Mouse (Mus musculus) layer of hippocampus, postnatal 36 days (tissue): Measurements from ENCODE around the gene Amdhd1. TPM values are rescaled to one million over a fixed set of nuclear protein-coding genes. Genes with fewer than 3 reads are reported as not detected.

Source experiments
- DNase-seq, 2 experiments: peaks; one replicate each; pipeline ENCODE4 v3.0.0; 2022
- total RNA-seq, 2 experiments: library from RNA; stranded (reverse); gene quantifications; 2 replicates each; pipeline ENCODE4 v1.2.3; 2021

The Amdhd1 gene
- total RNA-seq, 2 experiments from 2014 or later, result 0.27 to 0.40 TPM

DNA sequence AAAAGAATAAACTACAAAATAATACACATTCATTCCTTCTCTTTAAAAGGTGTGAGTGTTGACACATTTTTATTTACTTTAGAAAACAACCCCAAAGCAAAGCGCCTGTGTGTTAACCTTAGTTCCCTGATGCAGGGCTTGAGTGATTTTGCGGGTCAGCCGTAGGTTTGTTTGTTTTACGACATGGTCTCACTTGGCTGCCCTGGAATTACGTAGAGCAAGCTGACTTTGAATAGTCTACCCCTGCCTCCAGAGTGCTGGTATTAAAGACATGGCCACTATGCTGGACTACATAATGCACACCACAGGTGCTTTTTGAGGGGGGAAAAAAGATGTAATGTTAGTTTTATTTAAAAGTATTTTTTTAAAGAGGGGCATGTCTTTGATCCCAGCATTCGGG is 1.0 kb downstream of the Amdhd1 start:
- no peak for DNase-seq

GRCm38 (mm10) chr10:93538287-93538686 is 1.5 kb downstream of the Amdhd1 start:
- DNase-seq, result no peak

DNA sequence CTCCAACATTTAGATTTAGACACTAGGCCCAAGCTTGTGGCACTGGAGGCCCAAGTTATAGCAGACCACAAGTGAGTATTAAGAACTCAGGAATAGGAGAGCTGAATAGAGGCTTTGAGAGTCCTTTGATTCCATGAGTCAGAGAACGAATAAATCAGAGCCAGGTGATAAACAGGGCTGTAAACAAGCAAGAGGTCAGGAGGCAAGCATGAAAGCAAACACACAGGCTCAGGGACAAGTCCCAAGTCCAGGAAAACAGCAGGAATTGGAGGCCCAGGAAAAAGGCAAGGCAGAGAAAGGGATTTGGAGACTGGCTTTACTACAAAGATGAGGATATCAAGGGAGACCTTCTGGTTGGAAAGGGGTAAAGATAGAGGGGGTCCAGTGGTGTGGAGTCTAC is 14.5 kb downstream of the Amdhd1 start:
- no peak for DNase-seq

GRCm38 (mm10) chr10:93520994-93521393 is 18.8 kb downstream of the Amdhd1 start:
- no peak for DNase-seq

GRCm38 (mm10) chr10:93519756-93520155 is 20.1 kb downstream of the Amdhd1 start:
- DNase-seq, result no peak

- DNase-seq, result no peak
Observed at GRCm38 (mm10) chr10:93519159-93519558, 20.7 kb downstream of the Amdhd1 start.

DNA sequence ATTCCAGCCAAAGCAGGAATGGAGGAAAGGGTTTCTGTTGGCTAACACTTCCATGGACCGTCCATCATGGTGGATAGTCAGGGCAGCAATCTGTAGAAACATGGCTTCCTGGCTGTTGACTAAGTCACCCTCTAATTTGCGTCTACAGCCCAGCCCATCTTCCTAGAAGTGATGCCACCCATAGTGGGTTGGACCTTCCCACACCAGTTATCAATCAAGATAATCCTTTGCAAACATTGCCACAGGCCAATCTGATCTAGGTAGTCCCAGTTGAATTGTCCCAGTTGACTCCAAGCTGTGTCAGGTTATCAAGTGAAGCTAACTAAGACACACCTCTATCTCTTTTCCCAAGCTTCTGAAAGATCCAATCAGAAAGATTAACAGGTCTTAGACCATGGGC is 21.2 kb downstream of the Amdhd1 start:
- no peak for DNase-seq

DNA sequence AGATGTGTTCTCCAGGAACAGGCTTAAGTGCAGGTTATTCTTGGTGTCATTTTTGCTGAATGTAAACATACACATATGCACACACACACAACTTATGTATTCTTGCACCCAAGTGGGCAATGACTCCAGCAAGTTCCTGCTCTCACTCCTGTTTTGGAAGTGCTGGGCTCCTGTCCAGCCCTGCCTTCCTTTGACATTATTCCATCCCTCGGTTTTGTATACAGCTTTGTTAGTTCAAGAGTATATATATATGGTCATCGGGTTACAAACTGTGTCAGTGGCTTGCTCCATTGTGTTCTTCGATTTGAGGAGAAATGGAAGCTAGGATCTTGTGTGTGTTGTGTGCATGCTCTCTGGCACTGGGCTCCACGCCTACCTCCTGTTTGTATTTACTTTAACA is 21.6 kb downstream of the Amdhd1 start:
- no peak for DNase-seq

DNA sequence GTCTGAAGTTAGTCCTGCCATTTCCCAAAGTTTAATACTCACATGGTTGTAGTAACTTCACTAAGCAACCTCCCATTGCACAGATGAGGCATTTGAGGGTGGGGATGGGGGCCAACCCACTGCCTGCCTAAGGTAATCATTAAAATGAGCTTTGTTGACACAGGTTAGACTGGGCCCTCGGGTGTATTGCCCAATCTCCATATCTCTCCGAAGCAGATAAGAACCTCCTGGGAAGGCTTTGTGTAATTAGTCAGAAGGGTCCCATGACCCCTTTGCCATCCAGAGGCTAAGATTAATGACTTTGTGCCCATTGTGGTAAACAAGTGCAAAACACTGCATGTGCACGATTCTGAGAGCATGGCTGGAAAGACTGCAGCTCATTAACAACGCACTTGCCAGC is 22.1 kb downstream of the Amdhd1 start:
- DNase-seq, result no peak

- DNase-seq, result no peak
Observed at GRCm38 (mm10) chr10:93515927-93516326, 23.9 kb downstream of the Amdhd1 start.

GRCm38 (mm10) chr10:93515419-93515818 is 24.4 kb downstream of the Amdhd1 start:
- no peak for DNase-seq

DNA sequence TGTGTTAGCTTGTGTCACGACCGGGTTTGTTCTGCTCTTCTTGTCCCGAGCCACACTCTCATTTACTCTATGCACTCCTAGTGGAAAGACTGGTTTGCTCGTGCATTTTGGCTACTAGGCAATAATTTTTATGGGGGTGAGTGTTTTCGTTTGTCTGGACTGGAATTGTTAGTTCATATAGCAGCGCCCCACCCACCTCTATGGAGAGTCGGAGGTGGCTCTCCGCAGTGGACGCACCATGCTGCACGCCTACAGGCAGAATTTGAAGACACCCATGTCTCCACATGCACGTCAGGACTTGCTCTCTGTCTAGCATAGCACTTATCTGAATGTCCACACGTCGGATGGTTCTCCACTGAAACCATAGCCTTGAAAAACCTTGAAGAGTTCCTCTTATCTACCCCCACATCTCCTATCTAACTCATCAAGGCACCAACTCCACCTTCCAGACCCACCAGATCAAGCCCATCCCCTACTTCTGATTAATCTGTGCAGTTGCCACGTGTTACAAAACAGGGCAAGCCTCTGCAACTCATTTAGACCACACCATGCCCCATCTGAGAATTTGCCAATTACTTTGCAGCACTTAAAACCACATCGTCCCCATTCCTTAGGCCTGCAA is 30.2 kb downstream of the Amdhd1 start:
- no peak for DNase-seq

DNA sequence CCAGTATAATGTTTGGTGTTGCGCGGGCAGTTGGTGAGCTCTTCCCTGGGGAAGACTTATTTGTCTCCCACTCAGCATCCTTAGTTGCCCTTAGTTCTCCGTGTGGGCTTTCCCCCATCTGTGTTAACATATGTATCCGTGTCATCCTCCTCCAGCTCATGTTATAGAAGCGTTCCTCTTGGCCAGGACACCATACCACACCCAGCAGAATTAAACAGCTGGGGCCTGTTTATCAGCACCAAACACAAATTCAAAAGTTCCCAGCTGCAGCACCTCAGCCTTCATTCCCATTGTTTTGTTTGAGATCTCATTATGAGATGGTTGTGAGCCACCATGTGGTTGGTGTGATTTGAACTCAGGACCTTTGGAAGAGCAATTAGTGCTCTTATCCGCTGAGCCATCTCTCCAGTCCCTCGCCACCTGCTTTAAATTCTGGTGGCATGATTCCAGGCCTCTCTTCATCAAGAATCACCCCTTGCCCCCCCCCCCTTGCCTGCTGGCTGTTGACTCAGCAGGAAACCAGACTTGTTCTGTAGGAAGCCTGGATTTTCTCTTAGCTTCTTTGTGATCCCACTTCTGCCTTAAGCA is 31.4 kb downstream of the Amdhd1 start:
- DNase-seq, result no peak

DNA sequence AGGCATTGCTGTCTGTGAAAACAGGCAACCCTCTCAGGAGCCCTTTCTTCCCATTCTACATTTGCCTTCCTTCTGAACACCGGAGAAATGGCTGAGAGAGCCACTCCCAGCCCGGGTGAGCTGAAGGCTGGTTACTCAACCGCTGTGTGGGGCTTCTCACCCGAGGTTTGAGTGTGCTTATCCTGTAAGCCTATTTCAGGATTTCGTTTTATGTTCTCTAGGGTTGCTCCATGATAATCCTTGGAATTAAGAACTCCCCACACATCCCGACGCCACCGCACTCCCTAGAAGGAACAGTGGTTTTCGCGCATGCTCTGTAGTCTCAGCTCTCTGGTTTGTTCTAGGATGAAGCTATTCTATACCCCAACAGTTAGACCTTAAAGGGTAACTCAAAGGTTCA is 38.5 kb downstream of the Amdhd1 start:
- no peak for DNase-seq

- no peak for DNase-seq
Observed at GRCm38 (mm10) chr10:93500864-93501263, 39.0 kb downstream of the Amdhd1 start.

GRCm38 (mm10) chr10:93490451-93490850 is 49.4 kb downstream of the Amdhd1 start:
- DNase-seq, result no peak

GRCm38 (mm10) chr10:93488828-93489226 is 51.0 kb downstream of the Amdhd1 start:
- DNase-seq, result no peak

DNA sequence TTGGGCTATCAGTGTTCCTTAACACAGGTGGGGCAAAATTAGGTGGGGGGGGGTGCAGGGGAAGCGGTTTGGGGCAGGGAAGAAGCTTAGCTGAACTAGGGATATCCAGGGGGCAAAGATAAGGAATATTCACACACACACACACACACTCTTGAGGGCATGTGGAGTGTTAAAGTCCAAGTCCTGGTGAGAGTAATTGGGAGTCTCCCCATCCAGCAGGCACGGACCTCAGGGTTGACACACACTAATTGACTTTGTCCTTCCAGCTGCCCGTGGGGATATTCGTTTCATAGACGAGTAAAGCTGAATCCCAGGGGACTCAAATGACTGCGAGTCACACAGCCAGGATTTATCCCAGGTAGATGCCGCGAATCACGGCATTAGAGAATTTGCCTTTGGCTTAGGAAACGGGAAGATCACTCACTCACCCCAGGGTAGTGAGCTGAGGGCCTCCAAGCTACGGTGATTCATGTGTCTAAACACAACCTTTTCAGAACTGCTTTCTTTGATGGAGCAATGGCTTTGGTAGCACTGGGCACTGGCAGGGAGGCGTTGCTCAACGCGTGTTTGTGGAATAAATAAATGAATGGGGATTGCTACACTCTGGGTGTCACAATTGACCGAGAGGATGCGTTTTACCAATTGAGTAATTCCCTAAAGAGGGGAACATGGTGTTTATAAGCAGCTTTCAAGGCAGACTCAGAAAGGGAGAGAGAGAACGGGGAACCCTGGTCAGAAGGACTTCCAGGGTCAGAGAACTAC is 51.6 kb downstream of the Amdhd1 start, which contains the start of gene Hal:
TSS of gene Hal (plus strand) at position 703 of the 762 bp plus-strand sequence.
- DNase-seq, result no peak

DNA sequence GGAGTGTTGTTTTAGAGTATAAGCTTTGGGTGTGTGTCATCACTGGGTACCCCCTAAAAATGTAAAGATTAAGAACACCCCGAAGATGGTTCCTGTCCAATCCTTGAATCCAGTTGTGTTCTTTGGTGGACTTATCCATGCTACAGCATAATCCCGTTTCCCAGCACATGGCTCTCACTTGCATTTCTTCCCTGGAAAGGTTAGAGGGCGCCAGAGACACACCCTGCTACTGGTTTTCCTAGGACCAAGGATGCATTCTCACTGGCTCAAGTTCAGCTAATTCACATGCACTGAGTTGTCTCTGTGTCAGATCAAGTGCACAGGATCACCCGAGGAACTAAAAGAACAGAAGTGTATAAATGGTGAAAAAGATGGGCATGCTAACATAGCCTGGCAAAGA is 53.2 kb downstream of the Amdhd1 start:
- DNase-seq, result peak in 1 of 2 experiments; percentile 18

- DNase-seq, result no peak
Observed at GRCm38 (mm10) chr10:93485055-93485691, 54.7 kb downstream of the Amdhd1 start.

- no peak for DNase-seq
Observed at GRCm38 (mm10) chr10:93484511-93484910, 55.3 kb downstream of the Amdhd1 start.
